Mouse (Mus musculus) lung, embryonic 16.5 days (tissue): ENCODE measurements at regions not wholly inside any gene's neighbourhood (a gene's known extent, or its start where the extent isn't known, plus 50 kb on each side); places are given as distances from the start of the nearest gene placed in this dataset.

Experiments
- ATAC-seq: fragments of 200-750 bp; cut with Nextera tagmentation; 2 replicates; pipeline ENCODE4 v1.8.0; 2017; ENCODE audit warnings: low read depth, mild to moderate bottlenecking, moderate library complexity
- H3K27ac ChIP-seq: fragments of 300-500 bp; sonication (generic); 2 replicates; pipeline ENCODE4 v1.5.1; 2014; ENCODE audit warnings: mild to moderate bottlenecking, control low read depth, low read length
- H3K27me3 ChIP-seq: fragments of 300-500 bp; sonication (generic); 2 replicates; pipeline ENCODE4 v1.6.1; 2014; ENCODE audit warnings: low read depth, low read length, mixed read lengths; ENCODE audit not compliant: control insufficient read depth, insufficient read depth
- H3K36me3 ChIP-seq: fragments of 300-500 bp; sonication (generic); 2 replicates; pipeline ENCODE4 v1.6.1; 2014; ENCODE audit warnings: low read length; ENCODE audit not compliant: control insufficient read depth, insufficient read depth
- H3K4me1 ChIP-seq: fragments of 300-500 bp; sonication (generic); replicated peaks from 2 replicates; pipeline ENCODE4 v1.6.1; 2014; ENCODE audit warnings: low read length, mixed read lengths; ENCODE audit not compliant: control insufficient read depth, insufficient read depth
- H3K4me2 ChIP-seq: fragments of 300-500 bp; sonication (generic); 2 replicates; pipeline ENCODE4 v1.6.1; 2014; ENCODE audit warnings: low read depth, low read length, control low read depth
- H3K4me3 ChIP-seq: fragments of 300-500 bp; sonication (generic); 2 replicates; pipeline ENCODE4 v1.5.1; 2014; ENCODE audit warnings: mild to moderate bottlenecking, low read length, control low read depth
- H3K9ac ChIP-seq: fragments of 300-500 bp; sonication (generic); 2 replicates; pipeline ENCODE4 v1.6.1; 2014; ENCODE audit warnings: low read length, control low read depth
- H3K9me3 ChIP-seq: fragments of 300-500 bp; sonication (generic); 2 replicates; pipeline ENCODE4 v1.6.1; 2016; ENCODE audit warnings: low read length; ENCODE audit not compliant: control insufficient read depth
- WGBS: fragments of 180-500 bp; shearing (Covaris S2); extraction: QIAGEN DNeasy Blood & Tissue Kit; methylation state at CpG from one replicate; pipeline ENCODE4 v1.1.7; 2014; 5-methylcytosine and 5-hydroxymethylcytosine counted together

GRCm38 (mm10) chr2:48381481-48382075 lies 432.3 kb upstream of the Acvr2a start:
- H3K36me3 ChIP-seq = no peaks in the 10 kb centered on the region
- H3K4me2 ChIP-seq = peak overlapping the region; percentile 38
- 0 out of 2 replicates have a peak overlapping the region, but pooled peaks have one; percentile 18 for H3K4me3 ChIP-seq
- H3K4me1 ChIP-seq = peaks cover 27% of the 10 kb centered on the region
- peak overlapping the region; percentile 73 for H3K27ac ChIP-seq
- no peaks in the 10 kb centered on the region for H3K27me3 ChIP-seq
- ATAC-seq = no peak
- WGBS = 55% methylated on average over 14 of the region's 14 CpGs
- no peaks in the 10 kb centered on the region for H3K9me3 ChIP-seq
- no peak overlapping the region for H3K9ac ChIP-seq

GRCm38 (mm10) chr2:48398504-48398903 lies 415.4 kb upstream of the Acvr2a start:
- no peaks in the 10 kb centered on the region for H3K27me3 ChIP-seq
- H3K4me2 ChIP-seq = no peak overlapping the region
- no peak overlapping the region for H3K9ac ChIP-seq
- H3K36me3 ChIP-seq = no peaks in the 10 kb centered on the region
- no peak for ATAC-seq
- WGBS = 78% methylated on average over 1 of the region's 1 CpGs
- no peak overlapping the region for H3K4me3 ChIP-seq
- H3K4me1 ChIP-seq = 0 out of 2 replicates have a peak, but pooled peaks cover 3% of the 10 kb centered on the region
- H3K27ac ChIP-seq = no peak overlapping the region
- H3K9me3 ChIP-seq = no peaks in the 10 kb centered on the region

- H3K9ac ChIP-seq = no peak overlapping the region
- H3K4me2 ChIP-seq = no peak overlapping the region
- WGBS = 49% methylated on average over 1 of the region's 1 CpGs
- 0 out of 2 replicates have a peak, but pooled peaks cover 3% of the 10 kb centered on the region for H3K4me1 ChIP-seq
- no peaks in the 10 kb centered on the region for H3K36me3 ChIP-seq
- H3K9me3 ChIP-seq = no peaks in the 10 kb centered on the region
- no peak for ATAC-seq
- no peaks in the 10 kb centered on the region for H3K27me3 ChIP-seq
- no peak overlapping the region for H3K27ac ChIP-seq
- H3K4me3 ChIP-seq = no peak overlapping the region
Measured at GRCm38 (mm10) chr2:48399191-48399590, 414.7 kb upstream of the Acvr2a start.

- ATAC-seq = no peak
- Histone ChIP-seq H3K9me3 (no peaks in the 10 kb centered on the region), H3K4me2 (no peak overlapping the region), H3K36me3 (no peaks in the 10 kb centered on the region), H3K9ac (no peak overlapping the region), H3K27ac (no peak overlapping the region), H3K4me1 (0 out of 2 replicates have a peak, but pooled peaks cover 3% of the 10 kb centered on the region), H3K27me3 (no peaks in the 10 kb centered on the region), H3K4me3 (no peak overlapping the region)
- WGBS = 71% methylated on average over 2 of the region's 2 CpGs
Measured at GRCm38 (mm10) chr2:48402813-48403212, 411.1 kb upstream of the Acvr2a start.

- H3K4me3 ChIP-seq = no peak overlapping the region
- no peak overlapping the region for H3K9ac ChIP-seq
- H3K4me1 ChIP-seq = 0 out of 2 replicates have a peak, but pooled peaks cover 3% of the 10 kb centered on the region
- no peaks in the 10 kb centered on the region for H3K36me3 ChIP-seq
- H3K27ac ChIP-seq = no peak overlapping the region
- no peaks in the 10 kb centered on the region for H3K9me3 ChIP-seq
- 50% methylated on average over 3 of the region's 3 CpGs for WGBS
- H3K4me2 ChIP-seq = no peak overlapping the region
- H3K27me3 ChIP-seq = no peaks in the 10 kb centered on the region
- ATAC-seq = no peak
Measured at GRCm38 (mm10) chr2:48404460-48404859, 409.4 kb upstream of the Acvr2a start.

GRCm38 (mm10) chr2:48407876-48408275 lies 406.0 kb upstream of the Acvr2a start:
- H3K9ac ChIP-seq = no peak overlapping the region
- no peak overlapping the region for H3K27ac ChIP-seq
- H3K27me3 ChIP-seq = no peaks in the 10 kb centered on the region
- WGBS = 76% methylated on average over 5 of the region's 5 CpGs
- no peaks in the 10 kb centered on the region for H3K36me3 ChIP-seq
- H3K4me3 ChIP-seq = no peak overlapping the region
- H3K9me3 ChIP-seq = no peaks in the 10 kb centered on the region
- H3K4me1 ChIP-seq = peaks cover 2% of the 10 kb centered on the region; the same call in 1 of the 2 replicates
- no peak for ATAC-seq
- H3K4me2 ChIP-seq = no peak overlapping the region

- Histone ChIP-seq H3K9ac (no peak overlapping the region), H3K36me3 (no peaks in the 10 kb centered on the region), H3K4me1 (peaks cover 2% of the 10 kb centered on the region; the same call in 1 of the 2 replicates), H3K27ac (no peak overlapping the region), H3K9me3 (no peaks in the 10 kb centered on the region), H3K4me2 (no peak overlapping the region), H3K27me3 (no peaks in the 10 kb centered on the region), H3K4me3 (no peak overlapping the region)
- WGBS = 81% methylated on average over 4 of the region's 4 CpGs
- no peak for ATAC-seq
Measured at GRCm38 (mm10) chr2:48409876-48410275, 404.0 kb upstream of the Acvr2a start.

- Histone ChIP-seq H3K4me2 (no peak overlapping the region), H3K27me3 (no peaks in the 10 kb centered on the region), H3K4me1 (peaks cover 2% of the 10 kb centered on the region; the same call in 1 of the 2 replicates), H3K36me3 (no peaks in the 10 kb centered on the region), H3K9me3 (no peaks in the 10 kb centered on the region), H3K4me3 (no peak overlapping the region), H3K27ac (no peak overlapping the region), H3K9ac (no peak overlapping the region)
- ATAC-seq = no peak
- WGBS = 93% methylated on average over 1 of the region's 1 CpGs
Measured at GRCm38 (mm10) chr2:48411392-48411791, 402.5 kb upstream of the Acvr2a start.

GRCm38 (mm10) chr2:48412683-48413440 lies 401.0 kb upstream of the Acvr2a start:
- peak; percentile 95 for ATAC-seq
- no peaks in the 10 kb centered on the region for H3K36me3 ChIP-seq
- no peak overlapping the region for H3K4me3 ChIP-seq
- no peaks in the 10 kb centered on the region for H3K9me3 ChIP-seq
- H3K9ac ChIP-seq = no peak overlapping the region
- peak overlapping the region; percentile 85 for H3K27ac ChIP-seq
- H3K27me3 ChIP-seq = no peaks in the 10 kb centered on the region
- no peak overlapping the region for H3K4me2 ChIP-seq
- peaks cover 2% of the 10 kb centered on the region; the same call in 1 of the 2 replicates for H3K4me1 ChIP-seq
- 50% methylated on average over 4 of the region's 4 CpGs for WGBS
